Mouse (Mus musculus): ENCODE measurements around the gene Kif5c.
A peak's percentile ranks its signal among the peaks of the same experiment; 100 is the strongest.

The Kif5c gene

DNA sequence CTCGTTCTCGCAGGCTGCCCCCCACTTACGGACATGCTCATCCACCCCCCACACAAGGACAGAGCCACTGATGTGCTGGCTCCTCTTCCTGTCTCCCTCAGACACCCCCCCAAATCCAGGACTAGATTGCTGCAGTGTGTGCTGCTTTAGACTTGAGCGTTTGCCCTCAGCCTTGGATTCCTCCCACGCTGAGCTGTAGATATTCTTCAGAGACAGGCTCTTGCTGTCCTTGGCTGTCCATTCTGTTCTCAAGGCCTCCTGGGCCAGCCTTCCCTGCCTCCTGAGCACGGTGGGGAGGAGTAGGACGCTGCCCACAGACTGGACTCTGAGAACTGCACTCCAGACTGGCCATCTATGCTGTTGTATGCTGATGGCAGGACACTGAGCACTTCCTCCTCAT lies 127.8 kb downstream of the Kif5c start:
- no peak for DNase-seq (ENCODE audit: extremely low spot score)

DNA sequence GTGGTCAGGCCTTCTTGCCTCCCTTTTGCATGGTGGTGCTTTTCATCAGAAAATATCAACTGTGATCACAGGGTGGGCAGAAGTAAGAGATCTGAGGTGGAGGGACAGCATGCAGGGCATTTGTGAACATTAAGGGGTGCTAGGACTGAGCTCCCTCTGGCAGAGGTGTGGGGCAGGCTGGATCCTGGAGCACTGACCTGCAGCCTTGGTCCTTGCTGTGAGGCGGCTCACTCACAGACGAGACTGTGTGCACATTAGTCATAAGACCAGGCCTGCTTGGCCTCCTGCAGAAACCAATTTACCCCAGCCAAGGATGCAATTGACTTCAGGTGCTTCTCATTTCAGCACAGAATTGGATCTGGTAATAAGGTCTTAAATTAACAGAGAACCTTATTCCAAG lies 128.6 kb downstream of the Kif5c start:
- DNase-seq (ENCODE audit: extremely low spot score): no peak

DNA sequence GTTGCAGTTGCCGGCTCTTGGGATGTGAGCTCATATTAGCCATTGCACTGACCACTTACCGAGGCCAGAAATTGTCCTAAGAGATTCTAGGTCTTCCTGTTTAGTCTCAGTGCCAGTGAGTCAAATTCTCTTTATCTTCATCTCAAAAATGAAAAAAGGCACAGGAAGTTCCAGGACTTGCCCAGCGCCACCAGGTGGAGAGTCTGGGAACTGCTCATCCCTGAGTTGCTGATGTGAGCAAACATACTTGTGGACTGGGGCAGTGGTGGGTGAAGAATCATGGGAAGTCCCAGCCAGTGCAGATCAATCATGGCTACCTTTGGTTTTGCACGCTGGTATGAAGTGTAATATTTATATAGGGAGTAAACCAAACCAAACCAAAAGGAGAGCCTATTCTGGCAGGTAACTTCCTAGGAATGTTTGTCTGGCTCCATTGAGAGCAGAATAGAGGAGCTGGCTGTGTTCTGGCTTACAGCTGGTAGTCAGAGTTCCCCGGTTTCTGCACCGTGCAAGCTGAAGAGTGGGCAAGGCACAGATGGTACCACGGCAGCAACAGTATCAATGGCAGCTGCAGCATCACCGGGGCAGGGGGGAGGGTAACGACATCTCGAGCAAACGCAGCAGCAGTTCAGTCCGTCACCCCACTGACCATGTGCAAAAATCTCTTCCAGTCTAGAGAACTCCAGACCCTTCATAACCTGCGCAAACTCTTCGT lies 129.7 kb downstream of the Kif5c start:
- peak; percentile 24 for DNase-seq (ENCODE audit: extremely low spot score)

DNA sequence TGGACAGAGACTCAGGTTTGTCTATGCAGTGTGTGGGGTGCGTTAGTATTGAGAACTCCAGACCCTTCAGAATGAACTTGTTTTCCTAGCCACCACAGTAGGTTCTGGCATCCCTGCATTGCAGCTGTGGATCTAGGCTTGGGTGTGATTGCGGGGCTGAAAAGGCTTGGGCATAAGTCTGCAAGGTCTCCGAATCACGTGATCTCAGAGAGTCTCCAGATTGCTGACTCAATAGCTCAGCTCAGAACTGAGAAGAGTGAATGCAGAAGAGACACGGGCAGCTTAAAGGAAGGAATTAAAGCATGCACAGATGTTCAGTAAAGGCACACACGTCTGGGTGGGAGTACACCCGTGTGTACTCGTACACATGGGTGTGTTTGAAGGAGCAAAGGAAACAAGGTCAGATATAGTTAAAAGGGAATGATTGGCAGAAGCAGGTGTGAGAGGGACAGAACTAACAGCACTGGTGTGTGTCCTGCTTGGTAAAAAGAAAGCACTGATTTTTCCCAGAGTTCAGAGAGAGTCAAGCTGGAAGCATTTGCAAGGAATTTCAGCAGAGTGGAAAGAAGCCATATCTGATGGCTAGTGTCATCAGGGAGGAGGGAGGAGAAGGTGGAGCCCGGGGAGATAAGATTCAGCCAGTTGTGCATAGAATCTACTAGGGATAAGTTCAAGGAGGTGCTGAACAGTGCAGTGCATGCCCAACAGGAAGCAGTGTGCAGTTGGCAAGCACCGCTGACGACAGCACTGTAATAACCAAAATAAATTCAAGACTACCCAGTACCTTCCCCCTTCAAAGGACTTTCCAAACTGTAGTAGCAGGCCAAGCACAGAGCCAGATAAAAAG lies 130.9 kb downstream of the Kif5c start:
- DNase-seq (ENCODE audit: extremely low spot score): no peak

GRCm38 (mm10) chr2:49751544-49752210 lies 132.6 kb downstream of the Kif5c start:
- DNase-seq (ENCODE audit: extremely low spot score): no peak

DNA sequence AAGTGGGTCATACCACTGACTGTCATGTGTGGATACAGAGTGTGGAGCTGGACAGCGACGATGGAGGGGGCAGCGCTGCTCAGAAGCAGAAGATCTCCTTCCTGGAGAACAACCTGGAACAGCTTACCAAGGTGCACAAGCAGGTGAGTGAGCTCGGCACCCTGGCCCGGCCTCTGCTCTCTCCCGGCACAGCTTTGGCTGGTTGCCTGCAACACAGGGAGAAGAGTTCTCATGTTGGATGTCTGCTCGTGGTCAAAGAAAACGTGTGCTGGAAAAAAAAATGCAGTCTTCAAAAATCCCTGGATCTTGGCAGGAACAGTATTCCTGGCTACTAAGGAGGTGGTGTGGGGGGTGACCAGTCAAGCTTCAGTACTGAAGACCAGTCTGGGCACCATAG lies 133.1 kb downstream of the Kif5c start:
- no peak for DNase-seq (ENCODE audit: extremely low spot score)

DNA sequence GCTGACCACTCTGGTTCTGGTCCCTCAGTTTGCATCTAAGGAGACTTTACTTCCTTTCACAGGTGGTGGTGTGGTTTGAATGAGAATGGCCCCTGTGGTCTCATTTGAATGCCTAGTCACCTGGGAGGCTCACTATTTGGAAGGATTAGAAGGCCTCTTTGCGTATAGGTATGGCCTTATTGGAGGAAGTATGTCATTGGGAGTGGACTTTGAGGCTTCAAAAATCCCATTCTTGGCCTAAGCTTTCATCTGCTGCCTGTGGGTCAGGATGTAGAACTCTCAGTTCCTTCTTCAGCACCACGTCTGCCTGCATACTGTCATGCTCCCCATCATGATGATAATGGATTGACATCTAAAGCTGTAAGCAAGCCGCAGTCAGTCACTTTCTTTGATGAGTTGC lies 134.0 kb downstream of the Kif5c start:
- no peak for DNase-seq (ENCODE audit: extremely low spot score)

DNA sequence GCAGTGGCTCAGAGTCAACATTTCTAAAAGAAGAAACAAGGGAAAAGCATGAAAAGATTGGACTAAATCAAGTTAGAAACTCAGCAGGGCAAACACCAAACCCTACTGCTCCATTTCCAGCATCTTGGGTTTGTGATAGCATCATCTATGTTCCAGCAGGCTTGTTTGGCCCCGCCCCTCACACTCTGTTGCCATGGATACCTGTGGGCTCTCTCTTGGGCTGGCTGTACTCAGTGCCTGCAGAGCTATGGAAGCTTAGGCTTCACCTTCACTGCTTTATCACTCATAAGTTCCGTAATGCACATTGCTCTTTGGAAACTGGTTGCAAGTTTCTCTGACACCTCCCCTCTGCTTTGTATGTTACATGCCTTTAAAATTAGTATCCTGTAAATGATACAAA lies 136.0 kb downstream of the Kif5c start:
- DNase-seq (ENCODE audit: extremely low spot score): peak; percentile 33

- DNase-seq (ENCODE audit: extremely low spot score): no peak
Measured at GRCm38 (mm10) chr2:49757616-49758015, 138.5 kb downstream of the Kif5c start.

DNA sequence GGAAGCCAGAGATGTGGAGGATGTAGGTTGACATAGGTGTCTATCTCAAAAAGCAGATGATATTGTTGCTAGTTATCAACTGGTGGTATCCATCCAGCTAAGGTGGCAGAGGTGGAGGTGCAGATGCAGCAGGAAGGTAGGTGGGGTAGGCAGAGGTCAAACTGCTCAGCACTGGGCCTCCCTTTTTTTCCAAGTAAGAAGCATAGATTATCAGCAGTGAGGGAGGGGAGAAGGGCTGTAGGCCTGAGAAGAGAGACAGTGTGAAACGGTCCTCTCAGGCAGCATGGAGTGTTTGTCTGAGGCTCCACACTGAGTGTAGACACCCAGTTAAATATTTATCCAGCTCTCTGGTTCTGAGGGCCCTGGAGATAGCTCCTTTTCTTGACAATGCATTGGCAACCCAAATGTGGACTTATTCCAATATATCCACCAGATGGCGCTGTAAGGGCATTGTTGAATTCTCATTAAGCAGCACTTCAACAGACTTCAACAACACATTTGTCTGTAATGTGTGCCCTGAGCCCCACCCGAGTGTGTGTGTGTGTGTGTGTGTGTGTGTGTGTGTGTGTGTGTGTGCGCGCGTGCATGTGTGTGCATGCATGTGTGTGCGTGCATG lies 145.3 kb downstream of the Kif5c start:
- peak; percentile 73 for DNase-seq (ENCODE audit: extremely low spot score)

DNA sequence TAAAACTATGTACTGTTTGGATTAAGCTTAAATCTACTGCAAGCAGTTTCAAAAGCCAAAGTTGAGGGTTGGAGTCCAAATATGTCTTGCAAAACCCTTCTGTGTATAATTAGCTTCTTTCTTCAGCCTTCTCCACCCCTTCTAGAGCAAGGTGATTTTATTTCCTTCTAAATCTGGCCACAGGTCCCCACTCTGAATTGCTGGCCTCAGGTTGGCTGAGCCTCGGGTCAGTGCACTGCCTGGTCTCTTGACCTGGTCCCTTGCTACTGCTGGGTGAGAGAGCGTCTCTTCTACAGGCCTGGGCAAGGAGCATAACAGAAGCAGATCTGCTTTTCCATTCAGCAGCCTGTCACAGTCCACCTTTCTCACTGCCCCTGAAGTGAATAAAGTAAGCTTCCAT lies 149.8 kb downstream of the Kif5c start:
- DNase-seq (ENCODE audit: extremely low spot score): no peak

GRCm38 (mm10) chr2:49770440-49770839 lies 151.3 kb downstream of the Kif5c start:
- DNase-seq (ENCODE audit: extremely low spot score): no peak

GRCm38 (mm10) chr2:49771172-49771571 lies 152.1 kb downstream of the Kif5c start:
- no peak for DNase-seq (ENCODE audit: extremely low spot score)

DNA sequence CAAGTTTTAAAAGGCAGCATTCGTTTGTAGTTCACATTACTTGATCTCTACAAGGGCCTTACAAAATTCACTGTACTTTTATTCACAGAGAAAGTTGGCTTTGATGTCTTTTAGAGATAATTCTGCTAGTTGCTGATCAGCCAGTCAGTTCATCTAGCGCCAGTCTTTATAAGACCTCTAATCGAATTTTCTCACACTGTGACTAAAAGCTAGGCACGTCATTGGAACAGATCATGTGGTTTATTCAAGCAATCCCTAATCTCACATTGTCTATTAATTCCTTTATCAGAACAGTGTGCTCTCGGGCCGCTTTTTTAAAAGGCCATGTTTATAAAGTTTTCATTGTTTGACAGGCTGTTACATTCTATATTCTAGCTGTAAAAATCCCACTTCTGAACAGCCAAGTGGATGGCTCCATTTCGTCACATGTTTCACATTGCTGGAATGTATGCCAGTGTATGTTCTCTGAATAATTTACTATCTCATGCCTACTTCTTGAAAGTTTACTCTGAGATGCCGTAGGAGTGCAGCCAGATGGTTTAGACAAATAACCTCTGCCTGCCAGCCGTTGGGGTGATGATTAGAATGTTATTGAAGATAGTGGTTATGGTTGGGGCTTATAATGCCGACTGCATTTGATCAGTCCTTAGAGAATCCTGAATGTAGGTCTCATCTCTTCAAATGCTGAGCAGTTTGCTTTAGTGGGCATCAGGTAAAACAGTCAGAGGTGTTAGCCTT lies 154.3 kb downstream of the Kif5c start:
- no peak for DNase-seq (ENCODE audit: extremely low spot score)

DNA sequence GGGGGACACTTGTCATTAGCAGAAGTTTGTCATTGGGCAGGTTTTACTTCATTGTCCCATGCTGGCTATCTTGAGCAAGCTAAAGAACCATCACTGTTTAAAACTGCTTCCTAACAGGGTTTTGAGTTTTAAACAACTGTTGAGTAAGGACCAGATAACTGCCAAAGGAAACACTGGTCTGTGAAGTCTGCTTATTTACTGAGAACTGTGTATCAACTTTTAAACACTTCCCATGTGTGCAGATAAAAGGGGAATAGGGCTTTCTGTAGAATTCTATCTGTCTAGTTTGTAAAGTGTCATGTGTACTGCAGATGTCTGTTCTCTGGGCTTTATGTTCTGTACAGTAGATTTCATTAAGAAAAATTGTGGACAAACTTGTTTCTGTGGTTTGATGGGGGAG lies 155.1 kb downstream of the Kif5c start:
- DNase-seq (ENCODE audit: extremely low spot score): no peak

- DNase-seq (ENCODE audit: extremely low spot score): no peak
Measured at GRCm38 (mm10) chr2:49775187-49775586, 156.1 kb downstream of the Kif5c start.

DNA sequence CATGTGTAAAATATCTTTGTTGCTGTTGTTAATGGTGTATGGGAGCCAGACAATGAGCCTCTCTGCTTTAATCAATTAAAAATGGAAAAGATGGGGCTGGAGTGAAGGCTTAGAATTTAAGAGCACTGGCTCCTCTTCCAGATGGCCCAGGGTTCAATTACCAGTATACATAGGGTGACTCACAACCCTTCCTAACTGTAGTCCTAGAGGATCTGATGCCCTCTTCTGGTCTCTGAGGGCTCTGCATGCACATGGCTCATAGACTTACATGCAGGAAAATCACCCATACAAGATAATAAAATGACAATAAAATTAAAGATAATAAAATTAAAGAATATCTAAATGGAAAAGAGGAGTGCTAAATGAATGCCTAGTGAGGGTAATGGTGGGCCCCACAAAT lies 156.6 kb downstream of the Kif5c start:
- DNase-seq (ENCODE audit: extremely low spot score): no peak

DNA sequence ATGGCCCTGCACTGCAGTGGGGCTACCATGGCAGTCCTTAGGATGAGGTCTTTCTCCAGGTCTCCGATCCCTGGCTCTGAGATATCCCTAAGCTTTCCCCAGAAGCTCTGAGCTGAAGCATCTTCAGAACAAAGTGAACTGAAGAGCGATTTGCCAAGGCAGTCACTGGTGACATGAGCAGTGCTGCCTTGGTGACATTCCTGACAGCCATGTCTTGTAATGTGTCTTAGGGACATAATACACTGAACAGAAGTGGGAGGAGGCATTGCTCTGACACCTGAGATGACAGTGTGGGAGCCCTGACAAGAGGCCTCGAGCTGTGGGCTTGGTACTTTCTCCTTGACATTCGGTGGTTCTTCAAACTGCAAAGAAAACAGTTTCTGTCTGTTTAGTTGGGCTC lies 157.3 kb downstream of the Kif5c start:
- no peak for DNase-seq (ENCODE audit: extremely low spot score)

DNA sequence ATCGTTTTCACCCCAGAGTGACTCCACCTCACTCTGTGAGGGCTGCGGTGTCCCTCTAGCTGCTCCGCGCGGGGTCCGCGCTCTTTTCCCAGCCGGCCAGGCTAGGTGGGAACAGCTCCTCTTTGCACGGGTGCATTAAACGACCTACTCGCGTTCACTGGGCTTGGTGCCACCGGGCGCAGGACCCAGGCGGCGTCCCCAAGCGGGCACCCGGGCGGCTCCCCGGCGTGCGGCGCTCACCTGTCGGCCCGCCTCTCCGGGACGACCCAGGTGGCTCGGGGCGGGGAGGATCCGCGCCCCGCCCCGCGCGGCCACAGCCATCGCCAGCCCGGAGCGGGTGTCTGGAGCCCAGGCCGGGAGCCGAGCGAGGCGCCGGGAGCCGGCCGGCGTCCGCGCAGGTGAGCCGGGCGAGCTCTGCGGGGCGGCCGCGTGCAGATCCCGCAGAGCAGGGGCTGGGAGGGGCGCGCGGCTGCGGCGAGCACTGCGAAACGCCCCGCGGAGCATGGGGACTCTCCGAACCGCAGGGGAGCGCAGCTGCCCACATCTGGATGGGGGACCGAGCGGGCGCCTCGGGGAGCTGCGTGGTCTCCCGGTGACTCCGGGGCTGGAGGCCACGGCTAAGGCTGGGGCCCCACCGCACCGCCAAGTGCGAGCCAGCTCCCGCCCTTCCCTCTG lies 168.4 kb downstream of the Kif5c start, which contains the start of gene Lypd6b:
TSS of gene Lypd6b (plus strand) at position 313 of the 675 bp plus-strand sequence.
- DNase-seq (ENCODE audit: extremely low spot score): peak; percentile 34

GRCm38 (mm10) chr2:49788051-49788418 lies 168.9 kb downstream of the Kif5c start:
- DNase-seq (ENCODE audit: extremely low spot score): peak; percentile 39

- DNase-seq (ENCODE audit: extremely low spot score): no peak
Measured at GRCm38 (mm10) chr2:49788643-49789042, 169.5 kb downstream of the Kif5c start.
